16 mouse cellular contexts compared by ENCODE assay signal in the genomic region with DNA sequence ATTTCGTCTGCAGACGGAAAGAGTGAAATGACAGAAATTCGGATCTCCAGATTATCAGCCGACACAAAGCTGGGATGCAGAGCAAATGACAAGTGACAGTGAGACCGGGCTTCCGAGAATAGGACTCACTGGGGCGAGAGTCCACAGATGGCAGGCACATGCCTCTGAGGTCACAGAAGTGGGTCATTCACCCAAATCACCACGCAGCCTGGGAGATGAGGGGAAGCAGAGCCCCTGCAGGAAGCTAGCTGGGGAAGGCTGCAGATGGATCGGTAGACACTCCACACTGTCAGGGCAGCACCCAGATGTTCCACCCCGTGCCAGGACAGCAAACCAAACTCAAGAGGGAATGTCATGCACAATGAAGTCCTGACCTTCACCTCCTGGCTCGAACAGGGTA. TPM values are rescaled to one million over a fixed set of nuclear protein-coding genes. Genes with fewer than 3 reads are reported as not detected.
DNase-seq lines count a peak whose midpoint lies in the region; ATAC-seq lines count a peak whose summit lies in the region.
"Had no signal": no experiment of that assay in that cellular context is flagged by ENCODE, and none has a peak within 500 bp of the region (broad histone marks: within the 10 kb centered on the region; RNA-seq: fewer than 3 reads in every experiment).

No protein-coding gene starts in this region.

- H3K9me3 ChIP-seq in heart, embryonic 16.5 days (replicated peaks; ENCODE audit: control insufficient read depth, low read length): no peaks in the 10 kb centered on the region
- H3K9me3 ChIP-seq: embryonic facial prominence, embryonic 12.5 days had no signal

- H3K27ac ChIP-seq in heart, embryonic 16.5 days (ENCODE audit: low read length): peak overlapping the region; percentile 41
- H3K27ac ChIP-seq: embryonic facial prominence, embryonic 12.5 days; hindbrain, postnatal 0 days; neural tube, embryonic 13.5 days had no signal

- WGBS in heart, embryonic 16.5 days: 41% methylated on average over 11 of the region's 11 CpGs

- peak; percentile 12 for DNase-seq in embryo, embryonic 10 days (ENCODE audit: low spot score)
- no peak for DNase-seq in embryo, embryonic 9.5 days (ENCODE audit: extremely low spot score)
- peak; percentile 36 for DNase-seq in brain, adult 2 months (ENCODE audit: low read depth, low spot score)
- peak; percentile 7 for DNase-seq in heart, adult 8-10 months (ENCODE audit: low spot score)
- DNase-seq in ovary, postnatal 36 days (ENCODE audit: low spot score): no peak
- DNase-seq in right cerebral cortex, postnatal 36 days (ENCODE audit: low spot score in 2 of 2): no peak
- DNase-seq in kidney, adult 9 months: no peak
- DNase-seq: adrenal gland, adult 8-10 months; kidney, adult 18-20 months; kidney, postnatal 25 days; lung, postnatal 10 days had no signal

- H3K4me2 ChIP-seq in heart, embryonic 16.5 days (ENCODE audit: low read depth, low read length): no peak overlapping the region
- H3K4me2 ChIP-seq: embryonic facial prominence, embryonic 12.5 days; neural tube, embryonic 13.5 days had no signal

- no peaks in the 10 kb centered on the region for H3K36me3 ChIP-seq in heart, embryonic 16.5 days (ENCODE audit: control insufficient read depth, insufficient read depth)
- H3K36me3 ChIP-seq: embryonic facial prominence, embryonic 12.5 days; neural tube, embryonic 13.5 days had no signal

- H3K9ac ChIP-seq in heart, embryonic 16.5 days (ENCODE audit: low read length): peak overlapping the region; percentile 17; the same call in 1 of the 2 replicates
- H3K9ac ChIP-seq: embryonic facial prominence, embryonic 12.5 days; neural tube, embryonic 13.5 days had no signal

- peaks cover 21% of the 10 kb centered on the region for H3K4me1 ChIP-seq in heart, embryonic 16.5 days (ENCODE audit: control insufficient read depth, insufficient read depth, low read length)
- H3K4me1 ChIP-seq: embryonic facial prominence, embryonic 12.5 days had no signal

- no peak for ATAC-seq in heart, embryonic 16.5 days (replicated peaks; ENCODE audit: extremely low read depth, insufficient read depth, low FRiP score)
- ATAC-seq: forebrain, embryonic 16.5 days; hindbrain, postnatal 0 days had no signal

- H3K4me3 ChIP-seq in heart, embryonic 16.5 days (ENCODE audit: low read length): no peak overlapping the region
- H3K4me3 ChIP-seq: embryonic facial prominence, embryonic 12.5 days; neural tube, embryonic 13.5 days had no signal

- H3K27me3 ChIP-seq in heart, embryonic 16.5 days (ENCODE audit: control insufficient read depth, insufficient read depth, low read length): no peaks in the 10 kb centered on the region
- H3K27me3 ChIP-seq: embryonic facial prominence, embryonic 12.5 days; neural tube, embryonic 13.5 days had no signal

RNA-seq across cellular contexts. Expression of a gene that starts 59.2 kb away (rescaled TPM):
- total RNA-seq in heart, adult 8-10 months (2022): 10 to 100 TPM; 50.0 to 58.3 (median 53.4) TPM
- polyA plus RNA-seq in heart, embryonic 16.5 days (2015; fragmentation: Nextera tagmentation; extraction: Ambion mirVana): 40.3 and 40.6 TPM in 2 replicates

Comparison
In these comparisons a context has a peak if more than half of its experiments do, and no peak if none do; other contexts are left out.
1. DNase-seq: peak in embryo, embryonic 10 days (single experiment), brain, adult 2 months (single experiment) and heart, adult 8-10 months (single experiment); none in embryo, embryonic 9.5 days (single experiment), ovary, postnatal 36 days (single experiment), right cerebral cortex, postnatal 36 days (0 of 2) and kidney, adult 9 months (single experiment).